Mouse (Mus musculus): ENCODE data around the gene Rhoq. TPM values are rescaled to one million over a fixed set of nuclear protein-coding genes. Genes with fewer than 3 reads are reported as not detected.

Rhoq gene
- polyA plus RNA-seq, 1 experiment from 2014 or later = 6.2 TPM

GRCm38 (mm10) chr17:86973097-86973496 lies 10.2 kb downstream of the Rhoq start:
- Histone ChIP-seq H3K36me3 (ENCODE audit: control insufficient read depth, insufficient read depth, low read length) (0 out of 2 replicates have a peak, but pooled peaks cover 2% of the 10 kb centered on the region), H3K4me2 (ENCODE audit: low read length) (no peak overlapping the region), H3K27me3 (replicated peaks; ENCODE audit: control insufficient read depth, insufficient read depth, low read length) (no peaks in the 10 kb centered on the region), H3K27ac (ENCODE audit: low read depth, low read length) (no peak overlapping the region), H3K9ac (ENCODE audit: low read length) (no peak overlapping the region), H3K4me3 (ENCODE audit: low read depth, low read length) (no peak overlapping the region), H3K4me1 (ENCODE audit: control insufficient read depth, insufficient read depth, low read length) (no peaks in the 10 kb centered on the region), H3K9me3 (replicated peaks; ENCODE audit: control insufficient read depth, low read length) (no peaks in the 10 kb centered on the region)
- ATAC-seq (no peak), DNase-seq (ENCODE audit: low spot score) (no peak)
- 89% methylated on average over 2 of the region's 2 CpGs for WGBS

- 90% methylated on average over 10 of the region's 10 CpGs for WGBS
- Histone ChIP-seq H3K9me3 (replicated peaks; ENCODE audit: control insufficient read depth, low read length) (no peaks in the 10 kb centered on the region), H3K27me3 (replicated peaks; ENCODE audit: control insufficient read depth, insufficient read depth, low read length) (no peaks in the 10 kb centered on the region), H3K9ac (ENCODE audit: low read length) (no peak overlapping the region), H3K4me2 (ENCODE audit: low read length) (no peak overlapping the region), H3K4me3 (ENCODE audit: low read depth, low read length) (no peak overlapping the region), H3K27ac (ENCODE audit: low read depth, low read length) (no peak overlapping the region), H3K4me1 (ENCODE audit: control insufficient read depth, insufficient read depth, low read length) (no peaks in the 10 kb centered on the region), H3K36me3 (ENCODE audit: control insufficient read depth, insufficient read depth, low read length) (0 out of 2 replicates have a peak, but pooled peaks cover 2% of the 10 kb centered on the region)
- DNase-seq (ENCODE audit: low spot score) (no peak), ATAC-seq (no peak)
Measured at GRCm38 (mm10) chr17:86976387-86976786, 13.5 kb downstream of the Rhoq start.

- no peak overlapping the region for H3K4me2 ChIP-seq (ENCODE audit: low read length)
- H3K27ac ChIP-seq (ENCODE audit: low read depth, low read length) = no peak overlapping the region
- H3K9ac ChIP-seq (ENCODE audit: low read length) = no peak overlapping the region
- WGBS = 95% methylated on average over 6 of the region's 6 CpGs
- DNase-seq (ENCODE audit: low spot score) (no peak), ATAC-seq (no peak)
- no peaks in the 10 kb centered on the region for H3K27me3 ChIP-seq (replicated peaks; ENCODE audit: control insufficient read depth, insufficient read depth, low read length)
- H3K4me3 ChIP-seq (ENCODE audit: low read depth, low read length) = no peak overlapping the region
- no peaks in the 10 kb centered on the region for H3K9me3 ChIP-seq (replicated peaks; ENCODE audit: control insufficient read depth, low read length)
- H3K4me1 ChIP-seq (ENCODE audit: control insufficient read depth, insufficient read depth, low read length) = no peaks in the 10 kb centered on the region
- H3K36me3 ChIP-seq (ENCODE audit: control insufficient read depth, insufficient read depth, low read length) = no peaks in the 10 kb centered on the region
Measured at GRCm38 (mm10) chr17:86978496-86978895, 15.6 kb downstream of the Rhoq start.

GRCm38 (mm10) chr17:86981205-86981604 lies 18.3 kb downstream of the Rhoq start:
- Histone ChIP-seq H3K4me2 (ENCODE audit: low read length) (no peak overlapping the region), H3K9ac (ENCODE audit: low read length) (no peak overlapping the region), H3K4me1 (ENCODE audit: control insufficient read depth, insufficient read depth, low read length) (0 out of 2 replicates have a peak, but pooled peaks cover 3% of the 10 kb centered on the region), H3K9me3 (replicated peaks; ENCODE audit: control insufficient read depth, low read length) (no peaks in the 10 kb centered on the region), H3K27me3 (replicated peaks; ENCODE audit: control insufficient read depth, insufficient read depth, low read length) (no peaks in the 10 kb centered on the region), H3K4me3 (ENCODE audit: low read depth, low read length) (no peak overlapping the region), H3K36me3 (ENCODE audit: control insufficient read depth, insufficient read depth, low read length) (no peaks in the 10 kb centered on the region), H3K27ac (ENCODE audit: low read depth, low read length) (no peak overlapping the region)
- ATAC-seq = no peak
- no peak for DNase-seq (ENCODE audit: low spot score)
- 100% methylated on average over 1 of the region's 1 CpGs for WGBS

GRCm38 (mm10) chr17:86981701-86982100 lies 18.8 kb downstream of the Rhoq start:
- no peak overlapping the region for H3K27ac ChIP-seq (ENCODE audit: low read depth, low read length)
- H3K27me3 ChIP-seq (replicated peaks; ENCODE audit: control insufficient read depth, insufficient read depth, low read length) = no peaks in the 10 kb centered on the region
- H3K36me3 ChIP-seq (ENCODE audit: control insufficient read depth, insufficient read depth, low read length) = no peaks in the 10 kb centered on the region
- no peak overlapping the region for H3K9ac ChIP-seq (ENCODE audit: low read length)
- 100% methylated on average over 2 of the region's 2 CpGs for WGBS
- peaks cover 7% of the 10 kb centered on the region; the same call in 1 of the 2 replicates for H3K4me1 ChIP-seq (ENCODE audit: control insufficient read depth, insufficient read depth, low read length)
- no peak overlapping the region for H3K4me3 ChIP-seq (ENCODE audit: low read depth, low read length)
- no peak overlapping the region for H3K4me2 ChIP-seq (ENCODE audit: low read length)
- H3K9me3 ChIP-seq (replicated peaks; ENCODE audit: control insufficient read depth, low read length) = no peaks in the 10 kb centered on the region
- no peak for ATAC-seq
- DNase-seq (ENCODE audit: low spot score) = no peak

- DNase-seq (ENCODE audit: low spot score) = no peak
- WGBS = 87% methylated on average over 9 of the region's 9 CpGs
- Histone ChIP-seq H3K4me1 (ENCODE audit: control insufficient read depth, insufficient read depth, low read length) (peaks cover 9% of the 10 kb centered on the region; the same call in 1 of the 2 replicates), H3K27ac (ENCODE audit: low read depth, low read length) (no peak overlapping the region), H3K9me3 (replicated peaks; ENCODE audit: control insufficient read depth, low read length) (no peaks in the 10 kb centered on the region), H3K4me2 (ENCODE audit: low read length) (no peak overlapping the region), H3K36me3 (ENCODE audit: control insufficient read depth, insufficient read depth, low read length) (no peaks in the 10 kb centered on the region), H3K4me3 (ENCODE audit: low read depth, low read length) (no peak overlapping the region), H3K27me3 (replicated peaks; ENCODE audit: control insufficient read depth, insufficient read depth, low read length) (no peaks in the 10 kb centered on the region), H3K9ac (ENCODE audit: low read length) (no peak overlapping the region)
- no peak for ATAC-seq
Measured at GRCm38 (mm10) chr17:86982497-86982896, 19.6 kb downstream of the Rhoq start.

- no peak overlapping the region for H3K27ac ChIP-seq (ENCODE audit: low read depth, low read length)
- no peak overlapping the region for H3K4me3 ChIP-seq (ENCODE audit: low read depth, low read length)
- DNase-seq (ENCODE audit: low spot score) = peak; percentile 47
- WGBS = 37% methylated on average over 17 of the region's 17 CpGs
- no peaks in the 10 kb centered on the region for H3K27me3 ChIP-seq (replicated peaks; ENCODE audit: control insufficient read depth, insufficient read depth, low read length)
- H3K4me2 ChIP-seq (ENCODE audit: low read length) = no peak overlapping the region
- no peak overlapping the region; the same call in 1 of the 2 replicates for H3K9ac ChIP-seq (ENCODE audit: low read length)
- ATAC-seq = peak; percentile 58; the same call in 1 of the 2 replicates
- no peaks in the 10 kb centered on the region for H3K9me3 ChIP-seq (replicated peaks; ENCODE audit: control insufficient read depth, low read length)
- no peaks in the 10 kb centered on the region for H3K36me3 ChIP-seq (ENCODE audit: control insufficient read depth, insufficient read depth, low read length)
- H3K4me1 ChIP-seq (ENCODE audit: control insufficient read depth, insufficient read depth, low read length) = peaks cover 9% of the 10 kb centered on the region; the same call in 1 of the 2 replicates
Measured at GRCm38 (mm10) chr17:86986449-86987138, 23.7 kb downstream of the Rhoq start.

- H3K36me3 ChIP-seq (ENCODE audit: control insufficient read depth, insufficient read depth, low read length) = no peaks in the 10 kb centered on the region
- ATAC-seq (peak; percentile 26; the same call in 1 of the 2 replicates), DNase-seq (ENCODE audit: low spot score) (no peak)
- H3K9ac ChIP-seq (ENCODE audit: low read length) = no peak overlapping the region
- H3K4me1 ChIP-seq (ENCODE audit: control insufficient read depth, insufficient read depth, low read length) = peaks cover 9% of the 10 kb centered on the region; the same call in 1 of the 2 replicates
- H3K27ac ChIP-seq (ENCODE audit: low read depth, low read length) = no peak overlapping the region
- WGBS = 83% methylated on average over 5 of the region's 5 CpGs
- no peak overlapping the region for H3K4me3 ChIP-seq (ENCODE audit: low read depth, low read length)
- H3K27me3 ChIP-seq (replicated peaks; ENCODE audit: control insufficient read depth, insufficient read depth, low read length) = no peaks in the 10 kb centered on the region
- H3K9me3 ChIP-seq (replicated peaks; ENCODE audit: control insufficient read depth, low read length) = no peaks in the 10 kb centered on the region
- H3K4me2 ChIP-seq (ENCODE audit: low read length) = no peak overlapping the region
Measured at GRCm38 (mm10) chr17:86988161-86988560, 25.3 kb downstream of the Rhoq start.

- no peak overlapping the region for H3K27ac ChIP-seq (ENCODE audit: low read depth, low read length)
- 61% methylated on average over 6 of the region's 6 CpGs for WGBS
Measured at GRCm38 (mm10) chr17:86988601-86989184, 25.8 kb downstream of the Rhoq start.

More at GRCm38 (mm10) chr17:86988601-86989184, 25.8 kb downstream of the Rhoq start:
- peaks cover 9% of the 10 kb centered on the region; the same call in 1 of the 2 replicates for H3K4me1 ChIP-seq (ENCODE audit: control insufficient read depth, insufficient read depth, low read length)
- H3K36me3 ChIP-seq (ENCODE audit: control insufficient read depth, insufficient read depth, low read length) = no peaks in the 10 kb centered on the region
- ATAC-seq (no peak), DNase-seq (ENCODE audit: low spot score) (peak; percentile 4)
- H3K27me3 ChIP-seq (replicated peaks; ENCODE audit: control insufficient read depth, insufficient read depth, low read length) = no peaks in the 10 kb centered on the region
- no peak overlapping the region for H3K4me3 ChIP-seq (ENCODE audit: low read depth, low read length)
- H3K9me3 ChIP-seq (replicated peaks; ENCODE audit: control insufficient read depth, low read length) = no peaks in the 10 kb centered on the region
- no peak overlapping the region for H3K9ac ChIP-seq (ENCODE audit: low read length)
- no peak overlapping the region for H3K4me2 ChIP-seq (ENCODE audit: low read length)
